Mouse (Mus musculus): ENCODE results near the gene Ppfia2.

The Ppfia2 gene

DNA sequence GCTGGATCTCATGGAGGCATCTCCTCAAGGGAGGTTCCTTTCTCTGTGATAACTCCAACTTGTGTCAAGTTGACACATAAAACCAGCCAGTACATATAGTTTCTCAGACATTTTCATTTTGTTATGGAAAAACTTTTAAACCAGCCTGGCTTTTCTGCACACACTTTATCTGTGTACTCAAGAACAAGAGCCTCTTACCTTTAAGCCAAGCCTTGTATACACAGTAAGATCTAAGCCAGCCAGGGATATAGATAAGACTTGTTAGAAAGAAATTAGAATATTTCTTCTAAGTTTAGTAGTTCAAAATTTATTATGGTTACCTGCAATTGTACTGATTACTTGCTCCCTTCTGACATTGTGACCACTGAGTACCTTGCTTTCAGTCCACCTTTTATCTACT is 444.1 kb downstream of the Ppfia2 start:
- DNase-seq (ENCODE audit: low spot score in 2 of 2) = no peak

DNA sequence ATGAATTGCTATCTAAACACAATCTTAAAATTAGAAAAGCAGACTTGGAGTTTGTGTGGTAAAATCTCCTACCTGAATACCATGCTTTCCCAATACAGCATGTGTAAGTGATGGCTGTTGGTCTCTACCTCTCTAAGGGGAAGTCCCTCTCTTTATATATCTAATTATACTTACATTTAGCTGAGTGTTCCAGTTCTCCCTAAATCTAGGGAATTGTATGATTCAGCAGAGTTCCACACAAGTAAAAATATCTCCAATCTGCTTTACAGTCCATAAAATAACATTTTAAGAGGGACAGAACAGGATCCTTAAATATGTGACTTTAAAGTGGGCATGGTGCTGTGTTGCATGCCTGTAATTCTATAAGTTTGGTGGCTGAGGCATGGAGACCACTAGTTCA is 444.7 kb downstream of the Ppfia2 start:
- DNase-seq (ENCODE audit: low spot score in 2 of 2) = no peak

DNA sequence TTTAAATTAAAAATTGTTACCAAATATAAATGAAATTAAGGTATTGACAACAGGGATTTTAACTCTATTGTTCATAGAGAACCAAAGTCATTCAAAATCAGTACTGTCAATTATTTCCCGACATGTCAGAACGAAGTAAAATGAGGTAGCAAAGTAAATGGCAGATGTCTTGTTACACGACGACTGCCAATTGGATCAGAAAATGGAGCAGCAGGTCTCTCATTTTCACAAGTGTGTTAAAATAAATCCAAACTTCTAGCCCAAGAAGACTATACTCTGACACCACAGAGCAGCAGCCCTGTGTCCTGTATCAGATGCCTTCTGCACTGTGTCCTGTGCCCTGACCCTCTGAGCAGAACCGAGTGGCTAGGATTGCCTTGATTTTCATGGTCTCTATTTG is 454.2 kb downstream of the Ppfia2 start:
- DNase-seq (ENCODE audit: low spot score in 2 of 2) = no peak

DNA sequence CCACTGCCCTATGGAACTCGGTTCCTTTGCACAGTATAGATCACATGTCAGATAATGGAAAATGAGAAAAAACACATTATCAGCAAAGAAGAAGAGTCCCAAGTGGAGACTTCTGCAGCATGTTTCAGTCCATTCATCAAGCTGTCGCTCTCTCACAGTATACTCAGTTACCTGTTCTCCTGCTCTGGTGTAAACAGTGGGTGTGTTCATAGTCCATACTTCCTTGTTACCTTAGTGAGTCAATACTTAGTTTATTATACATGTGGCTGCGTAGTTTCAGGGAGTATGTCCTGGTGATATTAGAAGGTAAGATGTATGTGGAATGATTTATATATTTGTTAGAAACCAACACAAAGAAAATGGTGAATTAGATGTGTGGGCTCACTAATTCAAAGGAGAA is 454.7 kb downstream of the Ppfia2 start:
- DNase-seq (ENCODE audit: low spot score in 2 of 2) = no peak

DNA sequence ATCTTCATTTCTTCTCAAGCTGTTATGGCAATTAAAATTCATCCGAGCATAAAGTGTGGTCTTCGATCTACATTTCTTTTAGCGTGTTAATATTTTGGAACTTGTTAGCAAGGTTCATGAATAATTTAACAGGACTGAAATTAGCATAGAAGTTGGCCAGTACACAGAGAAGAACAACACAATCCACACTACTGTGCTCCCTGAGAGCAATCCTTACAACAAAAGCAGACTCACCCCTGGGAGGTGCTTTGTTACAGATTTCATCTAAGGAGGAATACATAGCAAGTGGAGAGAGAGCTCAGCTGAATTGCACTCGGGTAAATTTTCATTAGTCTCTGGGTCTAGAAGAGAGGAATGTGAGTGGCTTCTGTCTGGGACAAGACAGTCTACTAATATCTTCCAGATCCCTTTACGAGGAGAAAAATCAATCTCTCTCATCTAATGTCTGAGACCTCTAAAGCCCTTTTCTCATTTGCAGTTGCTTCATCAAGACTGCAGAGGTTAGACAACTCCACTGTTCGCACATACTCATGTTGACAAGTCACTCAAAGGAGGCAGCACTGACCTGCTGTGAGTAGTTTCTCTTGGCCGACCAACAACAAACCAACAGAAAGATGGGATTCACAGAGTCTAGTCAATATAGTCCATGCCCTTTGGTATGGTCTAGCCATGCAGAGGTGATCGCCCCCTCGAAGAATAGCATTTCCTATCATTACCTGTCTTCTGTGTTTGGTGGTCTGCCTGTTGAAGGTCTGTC is 458.6 kb downstream of the Ppfia2 start:
- DNase-seq (ENCODE audit: low spot score in 2 of 2) = no peak

DNA sequence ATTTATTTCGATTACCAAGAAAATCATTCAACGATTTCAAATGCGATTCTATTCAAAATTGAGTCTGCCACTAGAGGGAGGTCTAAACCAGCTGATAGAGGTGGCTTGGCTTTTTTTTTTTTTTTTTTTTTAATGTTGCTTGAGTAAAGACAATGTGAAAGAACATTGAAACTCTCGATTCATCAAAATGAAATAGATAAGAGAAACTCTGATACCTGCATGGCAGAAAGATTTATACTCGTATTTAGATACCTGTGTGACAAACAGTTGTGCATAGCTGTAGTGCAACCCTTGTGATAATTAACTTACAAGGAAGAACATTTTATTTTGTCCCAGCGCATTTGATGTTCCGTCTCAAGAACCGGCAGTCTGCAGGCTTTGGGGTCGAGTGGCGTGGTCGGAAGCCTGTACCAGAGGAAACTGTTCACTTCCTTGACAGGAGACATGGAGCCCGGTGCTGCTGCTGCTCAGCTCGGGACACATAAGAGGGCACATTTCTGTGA is 462.5 kb downstream of the Ppfia2 start:
- no peak for DNase-seq (ENCODE audit: low spot score in 2 of 2)

DNA sequence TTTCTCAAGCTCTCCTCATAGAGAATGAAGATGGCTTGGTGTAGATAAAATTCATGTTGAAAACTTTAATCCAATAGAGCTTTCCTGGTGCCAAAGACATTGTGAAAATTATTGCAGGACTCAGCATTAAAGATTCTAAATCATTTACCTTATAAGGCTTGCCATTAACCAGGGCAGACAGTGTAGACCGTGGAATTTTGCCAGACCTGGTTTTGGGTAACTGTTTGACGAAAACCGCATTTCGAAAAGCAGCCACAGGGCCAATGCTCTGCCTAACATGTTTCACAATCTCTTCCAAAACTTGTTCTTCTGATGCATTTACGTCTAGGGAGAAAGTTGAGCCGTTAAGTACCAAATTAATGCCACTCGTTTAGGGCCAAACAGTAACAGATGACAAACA is 466.9 kb downstream of the Ppfia2 start:
- DNase-seq (ENCODE audit: low spot score in 2 of 2) = no peak

DNA sequence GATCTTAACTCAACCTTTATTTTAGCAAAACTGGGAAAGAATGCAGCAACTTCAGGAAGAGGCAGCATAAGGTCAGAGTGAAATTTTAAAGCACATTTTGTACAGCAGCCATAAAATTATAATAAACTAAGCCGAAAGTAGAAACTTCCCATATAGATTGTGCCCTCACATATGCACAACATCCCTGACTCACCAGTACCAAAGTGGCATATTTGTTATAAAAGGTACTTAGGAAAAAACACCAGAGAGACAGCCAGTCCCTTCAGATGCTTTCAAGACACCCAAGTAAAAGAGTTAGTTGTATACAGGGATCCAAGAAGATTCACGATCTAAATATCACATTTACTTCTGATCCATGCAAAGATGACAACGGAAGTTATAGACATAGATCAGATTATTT is 468.7 kb downstream of the Ppfia2 start:
- DNase-seq (ENCODE audit: low spot score in 2 of 2) = no peak

DNA sequence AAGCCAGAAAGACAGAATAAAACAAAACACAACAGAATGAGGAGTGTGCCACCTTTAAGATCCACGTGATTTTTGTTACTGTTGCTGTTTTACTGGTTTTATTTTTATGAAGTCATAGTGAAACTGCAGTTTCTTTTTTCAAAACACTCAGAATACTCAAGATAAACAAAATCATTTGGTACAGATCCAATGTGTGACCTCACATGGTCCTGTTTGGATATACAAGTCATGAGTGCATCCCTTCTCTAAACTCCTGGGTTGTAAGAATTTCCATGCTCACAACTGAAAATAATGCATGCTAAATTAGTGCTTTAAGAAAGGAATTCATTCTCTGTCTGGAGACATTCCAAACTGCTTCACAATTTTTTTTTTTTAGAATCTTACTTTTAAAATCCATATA is 469.3 kb downstream of the Ppfia2 start:
- no peak for DNase-seq (ENCODE audit: low spot score in 2 of 2)

DNA sequence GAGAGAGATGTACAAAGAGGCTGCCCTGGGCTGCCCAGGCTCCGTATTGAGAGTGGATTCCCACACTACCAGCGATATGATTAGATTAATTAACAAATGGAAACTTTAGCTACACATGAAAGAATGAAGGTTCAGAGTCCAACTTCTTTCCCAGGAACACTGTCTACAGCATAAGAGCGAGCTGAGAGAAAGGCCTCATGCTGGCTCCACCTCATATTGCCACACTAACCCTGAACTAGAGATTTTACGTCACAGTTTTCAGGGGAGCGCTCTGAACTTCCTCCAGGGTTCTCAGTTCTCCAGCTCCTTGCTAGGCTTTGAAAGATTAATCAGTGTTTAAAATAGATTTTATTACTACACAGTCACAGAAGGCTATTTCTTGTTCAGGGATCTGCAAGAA is 471.2 kb downstream of the Ppfia2 start:
- no peak for DNase-seq (ENCODE audit: low spot score in 2 of 2)

DNA sequence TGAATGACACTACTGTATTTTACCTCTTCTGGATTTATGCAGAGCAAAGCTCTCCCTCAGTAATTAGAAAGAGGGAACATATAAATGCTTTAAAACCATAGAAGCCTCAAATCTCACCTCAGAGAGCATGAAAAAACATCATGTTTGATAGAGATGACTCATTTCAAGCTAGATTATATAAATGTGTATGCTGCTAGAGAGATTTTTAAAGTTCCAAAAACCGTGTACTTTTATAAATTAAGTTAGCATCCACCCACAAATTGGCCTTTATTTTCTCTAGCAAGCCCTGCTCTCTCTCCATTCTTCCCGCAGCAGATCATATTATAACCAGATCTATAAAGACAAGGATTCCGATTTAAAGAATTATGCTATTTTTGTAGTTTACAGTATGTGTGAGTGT is 488.9 kb downstream of the Ppfia2 start:
- DNase-seq (ENCODE audit: low spot score in 2 of 2) = no peak

DNA sequence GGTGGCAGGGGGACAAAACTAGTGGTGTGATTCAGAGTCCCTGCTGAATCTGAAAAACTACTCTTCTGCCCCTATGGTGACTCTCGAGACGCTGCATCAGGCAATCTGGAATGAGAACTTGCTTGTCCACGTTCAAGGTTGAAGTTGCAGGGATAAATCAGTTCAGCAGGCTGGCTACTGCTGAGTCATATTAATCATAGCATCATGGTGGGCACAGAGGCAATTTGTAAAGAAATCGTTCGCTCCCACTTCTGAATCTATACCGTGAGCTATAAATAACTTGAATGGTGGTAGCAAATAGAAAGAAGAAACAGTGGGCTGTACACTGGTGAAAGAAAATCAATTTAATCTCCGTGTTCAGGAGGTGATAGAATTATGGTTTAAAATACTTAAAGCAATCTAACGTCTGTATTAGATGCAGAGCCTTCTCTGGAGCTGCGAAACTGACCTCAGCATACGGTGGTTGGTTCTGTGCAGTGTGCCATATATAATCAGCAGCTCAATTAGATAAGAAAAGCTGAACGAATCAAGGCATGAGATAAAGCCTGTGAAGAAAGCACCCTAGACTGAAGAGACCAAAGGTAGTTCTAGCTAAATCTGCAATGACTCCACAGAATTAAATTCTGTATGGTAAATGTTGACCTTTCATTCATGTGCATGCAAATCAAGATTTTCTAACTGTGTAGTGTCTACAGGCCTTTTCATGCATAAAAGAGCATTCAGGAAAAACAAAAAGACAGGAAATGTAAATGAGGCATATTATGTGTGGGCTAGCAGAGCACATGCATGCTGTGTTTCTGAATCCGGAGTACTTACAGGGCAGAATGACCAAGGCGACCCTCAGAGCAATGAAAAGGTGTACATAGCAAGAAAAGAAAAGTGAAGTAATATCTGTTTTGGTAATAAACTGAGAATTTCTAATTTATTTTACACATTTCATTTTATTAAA is 505.3 kb downstream of the Ppfia2 start:
- no peak for DNase-seq (ENCODE audit: low spot score in 2 of 2)
